Mouse (Mus musculus) retina, embryonic 14.5 days (tissue): ENCODE data around the gene Prpsap2.
"Not testable (repeated sequence)": the region's sequence is repeated elsewhere in the genome, so short reads cannot be mapped to it uniquely, and the experiment has no call there.

Source experiments
- DNase-seq: peaks from one replicate; pipeline ENCODE4 v3.0.0-alpha.2; 2015; ENCODE audit warnings: low spot score

Prpsap2 gene

GRCm38 (mm10) chr11:61761584-61762407, at the start of gene Prpsap2:
Prpsap2 (minus strand) TSS chr11:61762088.
- peak; percentile 99 for DNase-seq

GRCm38 (mm10) chr11:61809793-61810192, 47.9 kb upstream of the Prpsap2 start:
- DNase-seq: no peak

GRCm38 (mm10) chr11:61808551-61809117, 46.7 kb upstream of the Prpsap2 start:
- no peak for DNase-seq

GRCm38 (mm10) chr11:61793441-61793840, 31.6 kb upstream of the Prpsap2 start:
- no peak for DNase-seq

- DNase-seq: no peak
Measured at GRCm38 (mm10) chr11:61788550-61788949, 26.7 kb upstream of the Prpsap2 start.

- not testable (repeated sequence) for DNase-seq
Measured at GRCm38 (mm10) chr11:61782526-61782925, 20.6 kb upstream of the Prpsap2 start.

GRCm38 (mm10) chr11:61774551-61775149, 12.8 kb upstream of the Prpsap2 start:
- DNase-seq: no peak

- DNase-seq: peak; percentile 39
Measured at GRCm38 (mm10) chr11:61760518-61760917, 1.4 kb downstream of the Prpsap2 start.

- no peak for DNase-seq
Measured at GRCm38 (mm10) chr11:61757151-61757550, 4.7 kb downstream of the Prpsap2 start.

- DNase-seq: peak; percentile 30
Measured at GRCm38 (mm10) chr11:61751612-61752011, 10.3 kb downstream of the Prpsap2 start.

- no peak for DNase-seq
Measured at GRCm38 (mm10) chr11:61747161-61747560, 14.7 kb downstream of the Prpsap2 start.

GRCm38 (mm10) chr11:61745781-61746180, 16.1 kb downstream of the Prpsap2 start:
- DNase-seq: no peak

GRCm38 (mm10) chr11:61744460-61744859, 17.4 kb downstream of the Prpsap2 start:
- peak; percentile 32 for DNase-seq

GRCm38 (mm10) chr11:61743768-61744167, 18.1 kb downstream of the Prpsap2 start:
- DNase-seq: no peak

- no peak for DNase-seq
Measured at GRCm38 (mm10) chr11:61740500-61740899, 21.4 kb downstream of the Prpsap2 start.

GRCm38 (mm10) chr11:61737290-61737689, 24.6 kb downstream of the Prpsap2 start:
- DNase-seq: no peak

- no peak for DNase-seq
Measured at GRCm38 (mm10) chr11:61732672-61733071, 29.2 kb downstream of the Prpsap2 start.

- no peak for DNase-seq
Measured at GRCm38 (mm10) chr11:61728037-61728436, 33.9 kb downstream of the Prpsap2 start.

GRCm38 (mm10) chr11:61722077-61722476, 39.8 kb downstream of the Prpsap2 start:
- no peak for DNase-seq

- DNase-seq: no peak
Measured at GRCm38 (mm10) chr11:61720636-61721035, 41.3 kb downstream of the Prpsap2 start, which contains the start of gene Slc5a10. Slc5a10 (minus strand) TSS chr11:61720826.

GRCm38 (mm10) chr11:61719826-61720225, 42.1 kb downstream of the Prpsap2 start:
- no peak for DNase-seq

GRCm38 (mm10) chr11:61719387-61719786, 42.5 kb downstream of the Prpsap2 start:
- DNase-seq: no peak

GRCm38 (mm10) chr11:61717990-61718389, 43.9 kb downstream of the Prpsap2 start:
- DNase-seq: no peak
